Mouse (Mus musculus): ENCODE measurements around the gene Gm10842.
A peak's percentile ranks its signal among the peaks of the same experiment; 100 is the strongest.

The Gm10842 gene

GRCm38 (mm10) chr11:105152357-105152899, 5.7 kb downstream of the Gm10842 start:
- DNase-seq (ENCODE audit: low read depth, low spot score), result no peak

DNA sequence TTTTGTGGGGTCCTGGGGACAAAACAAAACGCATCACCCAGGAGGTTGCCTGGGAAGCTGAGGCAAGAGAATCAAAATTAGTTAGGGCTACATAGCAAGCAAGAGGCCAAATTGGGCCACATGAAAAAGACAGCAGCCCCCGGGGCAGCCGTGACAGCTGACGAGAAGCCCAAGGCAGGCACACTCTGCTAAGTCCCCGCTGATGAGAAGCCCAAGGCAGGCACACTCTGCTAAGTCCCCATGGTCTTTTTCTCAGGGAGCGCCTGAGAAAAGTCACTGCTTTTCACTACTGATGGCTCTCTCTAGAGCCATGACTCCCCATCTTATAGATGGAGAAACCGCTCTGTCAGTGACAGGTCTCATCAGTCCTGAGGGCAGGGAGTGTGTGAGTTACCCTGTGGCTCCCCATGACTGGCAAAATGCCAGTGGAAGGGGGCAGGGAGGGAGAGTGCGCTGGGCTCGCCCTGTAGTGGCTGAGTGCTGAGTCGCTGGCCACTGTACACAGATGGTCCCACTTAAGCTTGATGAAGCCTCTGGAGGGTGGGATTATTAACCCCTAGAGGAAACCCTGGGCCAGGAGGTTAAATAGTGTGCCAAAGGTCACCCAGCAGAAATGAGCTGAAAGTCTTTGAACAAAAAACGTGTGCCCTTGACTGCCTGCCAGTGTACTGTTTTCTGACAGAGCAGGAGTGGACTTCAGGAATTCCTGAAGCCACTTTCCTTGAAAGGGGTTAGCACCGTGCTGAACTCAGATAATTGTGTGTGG, 6.6 kb downstream of the Gm10842 start:
- DNase-seq (ENCODE audit: low read depth, low spot score), result no peak

DNA sequence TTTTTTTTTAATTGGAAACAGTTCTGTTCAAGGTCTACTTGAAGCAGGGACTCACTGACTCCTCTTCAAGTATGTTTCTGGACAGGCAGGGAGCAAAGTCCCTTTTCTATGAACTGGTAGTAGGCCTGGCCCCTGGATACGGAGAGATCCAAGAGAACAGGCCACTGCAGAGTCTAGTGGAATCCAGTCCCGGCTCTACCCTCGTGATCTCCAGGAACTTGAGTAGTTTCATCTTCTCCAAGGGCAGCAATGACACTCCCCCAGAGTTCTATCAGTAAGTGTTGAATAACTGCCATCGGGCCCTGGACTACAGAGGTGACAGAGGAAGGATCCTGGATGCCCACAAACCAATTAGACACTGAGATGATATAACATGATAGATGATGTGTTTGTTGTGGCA, 9.2 kb downstream of the Gm10842 start:
- no peak for DNase-seq (ENCODE audit: low read depth, low spot score)

DNA sequence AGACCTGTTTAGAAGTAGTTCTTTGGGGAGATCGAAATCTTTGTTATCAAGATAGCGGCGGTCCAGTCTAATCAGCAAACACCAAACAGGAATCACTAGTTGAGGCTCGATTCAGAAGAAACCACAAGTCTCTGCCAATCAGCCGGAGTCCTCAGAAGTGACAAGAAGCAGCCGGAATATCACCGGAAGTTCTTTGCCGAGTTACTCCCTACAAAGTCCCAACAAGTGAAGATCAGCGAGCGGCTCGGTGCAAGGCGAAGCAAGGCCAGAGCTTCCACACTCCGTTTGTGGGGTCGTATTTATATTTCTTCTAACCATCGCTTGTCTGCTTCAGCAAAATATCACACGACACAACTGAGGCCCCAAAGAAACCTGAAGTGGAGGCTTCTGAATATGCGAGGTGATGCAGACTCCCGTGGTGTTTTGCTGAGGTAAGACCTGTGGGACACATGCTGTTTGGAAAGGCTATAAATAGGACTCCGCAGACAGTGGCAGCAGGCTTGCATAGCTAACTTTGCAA, 10.1 kb downstream of the Gm10842 start:
- peak; percentile 38 for DNase-seq (ENCODE audit: low read depth, low spot score)

DNA sequence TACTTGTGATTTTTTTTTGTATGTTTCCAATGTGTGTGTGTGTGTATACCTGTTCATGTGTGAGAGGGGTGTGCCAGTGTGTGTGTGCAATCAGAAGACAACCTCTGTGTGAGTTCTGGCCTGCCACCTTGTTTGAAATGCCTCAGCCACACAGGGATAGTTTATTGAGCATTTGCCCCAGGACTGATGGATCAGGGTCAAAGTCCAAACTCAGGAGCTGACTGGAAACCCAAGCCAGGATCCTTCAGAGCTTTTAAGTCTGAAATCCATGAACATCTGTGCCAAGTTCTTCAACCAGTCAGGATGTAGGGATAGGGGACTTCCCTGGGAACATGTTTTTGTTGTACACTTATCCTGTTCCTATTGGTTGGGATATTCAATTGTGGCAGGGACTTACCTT, 11.4 kb downstream of the Gm10842 start:
- no peak for DNase-seq (ENCODE audit: low read depth, low spot score)

GRCm38 (mm10) chr11:105159673-105160360, 13.1 kb downstream of the Gm10842 start:
- peak; percentile 76 for DNase-seq (ENCODE audit: low read depth, low spot score)

- peak; percentile 53 for DNase-seq (ENCODE audit: low read depth, low spot score)
These were observed 14.7 kb downstream of the Gm10842 start for GRCm38 (mm10) chr11:105161411-105161810.

GRCm38 (mm10) chr11:105164516-105165510, 18.1 kb downstream of the Gm10842 start:
- DNase-seq (ENCODE audit: low read depth, low spot score), result peak; percentile 73

GRCm38 (mm10) chr11:105166780-105167179, 20.1 kb downstream of the Gm10842 start:
- no peak for DNase-seq (ENCODE audit: low read depth, low spot score)

- no peak for DNase-seq (ENCODE audit: low read depth, low spot score)
These were observed 31.8 kb downstream of the Gm10842 start, which contains the start of gene Tlk2 for GRCm38 (mm10) chr11:105178516-105178915. TSS of gene Tlk2 (plus strand) at chr11:105178807.

DNA sequence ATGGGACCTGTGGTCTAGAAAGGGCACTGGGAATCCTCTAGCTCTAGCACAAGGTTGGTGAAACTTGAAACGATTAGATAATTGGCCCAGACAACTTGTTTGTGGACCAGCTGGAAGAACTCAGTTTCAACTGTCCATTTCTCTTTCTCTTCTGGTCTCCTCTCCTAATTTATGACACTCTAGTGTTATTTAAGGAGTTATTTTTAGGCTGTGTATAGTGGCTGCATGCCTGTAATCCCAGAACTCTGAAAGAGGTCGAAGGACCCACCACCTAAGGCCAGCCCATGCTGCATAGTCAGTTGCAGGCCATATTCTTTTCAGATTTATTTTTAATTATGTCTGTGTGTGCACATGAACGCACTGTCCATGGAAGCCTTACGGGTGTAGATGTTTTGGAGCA, 32.8 kb downstream of the Gm10842 start:
- no peak for DNase-seq (ENCODE audit: low read depth, low spot score)

DNA sequence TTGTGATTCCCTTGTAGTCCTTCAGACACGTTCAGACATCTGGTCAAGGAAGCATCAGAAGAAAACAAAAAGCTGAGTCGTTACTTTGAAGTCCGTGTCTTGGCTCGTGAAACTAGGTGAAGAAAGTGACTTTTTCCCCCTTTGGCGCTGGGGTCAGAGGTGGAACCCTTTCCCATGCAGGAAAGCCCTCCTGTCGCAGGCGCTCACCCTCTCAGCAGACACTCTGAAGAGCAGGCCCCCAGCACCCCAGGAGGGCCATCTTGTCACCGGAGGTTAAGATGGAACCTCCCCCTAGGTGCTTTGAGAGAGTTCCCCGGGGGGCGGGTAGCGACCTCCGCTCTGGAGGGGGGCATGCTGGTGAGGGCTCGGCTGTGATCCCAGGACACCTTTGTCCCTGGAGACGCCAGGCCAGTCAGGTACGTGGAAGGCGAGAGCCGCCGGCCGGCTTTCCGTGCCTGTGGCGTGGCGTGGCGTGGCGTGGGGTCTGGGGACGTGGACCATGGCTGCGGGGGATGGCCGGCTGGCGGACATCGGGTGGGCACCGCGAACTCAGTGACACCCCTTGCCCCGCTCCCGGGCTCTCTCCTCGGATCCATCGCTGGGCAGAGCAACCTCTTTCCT, 33.9 kb downstream of the Gm10842 start:
- peak; percentile 44 for DNase-seq (ENCODE audit: low read depth, low spot score)

- peak; percentile 96 for DNase-seq (ENCODE audit: low read depth, low spot score)
These were observed 34.5 kb downstream of the Gm10842 start for GRCm38 (mm10) chr11:105181126-105181637.

DNA sequence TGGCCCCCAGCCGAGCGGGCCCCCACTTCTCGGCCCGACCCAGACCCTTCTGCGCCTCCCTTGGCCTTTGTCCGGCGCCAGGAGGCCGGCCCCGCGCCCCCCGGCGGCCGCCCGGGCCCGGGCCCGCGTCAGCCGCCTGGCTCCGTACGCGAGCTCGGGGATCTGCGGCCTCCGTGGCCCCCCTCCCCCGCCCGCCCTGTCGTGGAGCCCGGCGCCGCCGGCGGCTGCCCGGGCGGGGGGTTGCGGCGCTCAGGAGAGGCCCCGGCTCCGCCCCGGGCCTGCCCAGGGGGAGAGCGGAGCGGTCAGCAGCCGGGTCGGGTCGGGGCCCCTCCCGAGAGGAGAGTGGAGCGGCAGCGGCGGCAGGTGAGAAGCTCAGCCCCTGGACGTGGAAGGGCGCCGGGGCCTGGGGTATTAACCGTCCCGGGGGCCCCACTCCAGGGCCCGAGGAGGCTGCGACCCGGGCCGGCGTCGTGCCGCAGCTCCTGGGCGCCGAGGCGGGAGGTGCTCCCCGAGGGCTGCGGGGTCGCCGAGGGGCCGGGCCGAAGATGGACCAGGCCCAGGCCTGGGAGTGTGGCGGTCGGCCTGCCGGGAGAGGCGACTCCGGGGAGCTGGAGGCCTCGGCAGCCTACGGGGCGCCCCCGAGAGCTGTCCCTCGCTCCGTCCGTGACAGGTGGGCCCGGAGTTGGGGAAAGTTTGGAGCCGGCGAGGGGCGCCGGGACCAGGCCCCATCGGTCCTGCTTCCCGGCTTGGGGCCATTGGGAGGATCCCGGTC, 35.2 kb downstream of the Gm10842 start:
- no peak for DNase-seq (ENCODE audit: low read depth, low spot score)

DNA sequence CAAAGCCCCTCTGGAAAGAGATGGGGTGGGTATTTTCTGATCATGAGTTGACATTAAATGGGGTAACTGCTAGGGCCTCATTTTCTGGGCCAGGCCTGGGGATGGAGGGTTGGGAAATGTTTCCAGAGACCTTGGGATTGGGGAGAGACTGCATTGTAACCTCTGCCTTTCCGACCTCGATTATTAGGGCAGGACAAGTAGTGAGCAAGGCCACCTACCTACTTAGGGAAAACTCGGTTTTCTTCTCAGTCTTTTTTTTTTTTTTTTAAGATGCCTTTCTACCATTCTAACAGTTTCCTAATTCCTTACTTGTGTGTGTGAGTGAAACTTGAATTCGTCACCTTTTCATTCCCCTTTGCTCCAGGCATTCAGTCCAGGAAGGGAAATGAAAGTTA, 35.8 kb downstream of the Gm10842 start:
- DNase-seq (ENCODE audit: low read depth, low spot score), result no peak

DNA sequence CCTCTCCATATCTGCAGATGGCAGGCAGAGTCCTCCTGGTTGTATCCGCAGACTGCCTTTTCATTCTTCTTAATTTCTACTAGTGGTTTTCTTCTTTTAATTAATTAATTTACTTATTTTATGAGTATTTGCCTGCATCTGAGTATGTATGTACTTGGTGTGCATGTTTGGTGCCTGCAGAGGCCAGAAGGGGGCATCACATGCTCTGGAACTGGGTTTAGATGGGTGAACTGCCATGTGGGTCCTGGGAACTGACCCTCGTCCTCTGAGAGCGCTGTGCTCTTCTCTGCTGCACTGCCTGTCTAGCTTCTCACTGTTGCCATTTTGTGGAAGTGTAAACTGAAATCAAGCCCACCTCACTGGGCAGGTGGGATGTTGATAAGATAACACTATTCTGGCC, 38.0 kb downstream of the Gm10842 start:
- peak; percentile 61 for DNase-seq (ENCODE audit: low read depth, low spot score)

GRCm38 (mm10) chr11:105192186-105192585, 45.5 kb downstream of the Gm10842 start:
- DNase-seq (ENCODE audit: low read depth, low spot score), result no peak
